Mouse (Mus musculus) erythroblast, adult 5-6 weeks (primary cell): ENCODE measurements around the gene Wars2. TPM values are rescaled to one million over a fixed set of nuclear protein-coding genes. Genes with fewer than 3 reads are reported as not detected.

ENCODE experiments used
- ATAC-seq: replicated peaks from 2 replicates; pipeline ENCODE4 v1.8.0; 2016; ENCODE audit warnings: moderate number of reproducible peaks, mild to moderate bottlenecking, moderate TSS enrichment, inconsistent platforms; ENCODE audit not compliant: poor library complexity, low FRiP score, severe bottlenecking
- total RNA-seq, 2 experiments: library from RNA; stranded (forward) in 1 of 2; stranded (reverse) in 1 of 2; fragments of 150-400 nt in 1 of 2; fragments of 200-764, 138-1000 nt in 1 of 2; gene quantifications; 2 replicates each; pipeline versions ENCODE4 v1.2.3 to v1.2.4; 2015 to 2017; ENCODE audit warnings: low replicate concordance in 2 of 2

The Wars2 gene
- total RNA-seq, 2 experiments from 2014 or later: 0.34 to 3.1 TPM

GRCm38 (mm10) chr3:99245341-99245740 is 104.5 kb downstream of the Wars2 start:
- ATAC-seq: no peak

- no peak for ATAC-seq
Measured at GRCm38 (mm10) chr3:99246629-99247028, 105.8 kb downstream of the Wars2 start.

GRCm38 (mm10) chr3:99247586-99247985 is 106.7 kb downstream of the Wars2 start:
- ATAC-seq: no peak

- ATAC-seq: no peak
Measured at GRCm38 (mm10) chr3:99247996-99248801, 107.3 kb downstream of the Wars2 start.

GRCm38 (mm10) chr3:99248831-99249550 is 108.1 kb downstream of the Wars2 start:
- ATAC-seq: no peak

- ATAC-seq: no peak
Measured at GRCm38 (mm10) chr3:99249551-99249870, 108.6 kb downstream of the Wars2 start.

- ATAC-seq: no peak
Measured at GRCm38 (mm10) chr3:99249906-99250305, 109.0 kb downstream of the Wars2 start.

- no peak for ATAC-seq
Measured at GRCm38 (mm10) chr3:99251271-99252165, 110.7 kb downstream of the Wars2 start.

- no peak for ATAC-seq
Measured at GRCm38 (mm10) chr3:99252461-99253091, 111.7 kb downstream of the Wars2 start.

GRCm38 (mm10) chr3:99253092-99253488 is 112.2 kb downstream of the Wars2 start:
- ATAC-seq: no peak

GRCm38 (mm10) chr3:99253497-99254451 is 112.9 kb downstream of the Wars2 start:
- ATAC-seq: no peak

- ATAC-seq: no peak
Measured at GRCm38 (mm10) chr3:99254559-99255151, 113.8 kb downstream of the Wars2 start.

GRCm38 (mm10) chr3:99255411-99256365 is 114.8 kb downstream of the Wars2 start:
- no peak for ATAC-seq

- no peak for ATAC-seq
Measured at GRCm38 (mm10) chr3:99256366-99256750, 115.5 kb downstream of the Wars2 start.

- ATAC-seq: no peak
Measured at GRCm38 (mm10) chr3:99256766-99257165, 115.9 kb downstream of the Wars2 start.

GRCm38 (mm10) chr3:99257586-99258577 is 117.0 kb downstream of the Wars2 start:
- ATAC-seq: no peak
